Mouse (Mus musculus) heart, postnatal 0 days (tissue): ENCODE results near the gene Cd300e.

Source experiments
- CTCF ChIP-seq: IDR thresholded peaks from 2 replicates; pipeline ENCODE4 v1.5.1; 2016; ENCODE audit warnings: antibody characterized with exemption, control low read depth, low read depth
- EP300 ChIP-seq: IDR thresholded peaks from 2 replicates; pipeline ENCODE4 v1.6.1; 2016; ENCODE audit warnings: antibody characterized with exemption, low read depth

- TF ChIP-seq CTCF (no peak), EP300 (no peak)
These were observed 16.7 kb upstream of the Cd300e start for GRCm38 (mm10) chr11:115078680-115079079.
